Mouse (Mus musculus) liver, embryonic 15.5 days (tissue): ENCODE results near the gene B130006D01Rik. TPM values are rescaled to one million over a fixed set of nuclear protein-coding genes. Genes with fewer than 3 reads are reported as not detected.

Experiments used
- ATAC-seq: fragments of 200-750 bp; cut with Nextera tagmentation; 2 replicates; pipeline ENCODE4 v1.8.0; 2017; ENCODE audit warnings: moderate number of reproducible peaks, mild to moderate bottlenecking, moderate library complexity; ENCODE audit not compliant: insufficient read depth
- H3K27ac ChIP-seq: fragments of 300-500 bp; sonication (generic); replicated peaks from 2 replicates; pipeline ENCODE4 v1.5.1; 2015; ENCODE audit warnings: mild to moderate bottlenecking, inconsistent platforms
- H3K27me3 ChIP-seq: fragments of 300-500 bp; sonication (generic); 2 replicates; pipeline ENCODE4 v1.6.1; 2015; ENCODE audit warnings: mild to moderate bottlenecking, inconsistent platforms
- H3K36me3 ChIP-seq: fragments of 300-500 bp; sonication (generic); replicated peaks from 2 replicates; pipeline ENCODE4 v1.6.1; 2015; ENCODE audit warnings: moderate library complexity, mild to moderate bottlenecking, inconsistent platforms
- H3K4me1 ChIP-seq: fragments of 300-500 bp; sonication (generic); replicated peaks from 2 replicates; pipeline ENCODE4 v1.6.1; 2015; ENCODE audit warnings: inconsistent platforms
- H3K4me2 ChIP-seq: fragments of 300-500 bp; sonication (generic); 2 replicates; pipeline ENCODE4 v1.6.1; 2015; ENCODE audit warnings: moderate library complexity, mild to moderate bottlenecking, inconsistent platforms
- H3K4me3 ChIP-seq: fragments of 300-500 bp; sonication (generic); replicated peaks from 2 replicates; pipeline ENCODE4 v1.5.1; 2015; ENCODE audit warnings: mild to moderate bottlenecking, inconsistent platforms
- H3K9ac ChIP-seq: fragments of 300-500 bp; sonication (generic); 2 replicates; pipeline ENCODE4 v1.6.1; 2015; ENCODE audit warnings: moderate library complexity, mild to moderate bottlenecking, inconsistent platforms
- H3K9me3 ChIP-seq: fragments of 300-500 bp; sonication (generic); replicated peaks from 2 replicates; pipeline ENCODE4 v1.6.1; 2016; ENCODE audit warnings: inconsistent platforms
- WGBS: fragments of 180-500 bp; shearing (Covaris S2); methylation state at CpG from one replicate; pipeline ENCODE4 v1.1.7; 2015; ENCODE audit warnings: mixed read lengths; ENCODE audit not compliant: insufficient replicate concordance; 5-methylcytosine and 5-hydroxymethylcytosine counted together
- polyA plus RNA-seq: library from polyadenylated mRNA; unstranded; fragments of >200 nt; fragmentation: Nextera tagmentation; extraction: Ambion mirVana; gene quantifications from 2 replicates; pipeline ENCODE4 v1.2.1, GENCODE M21; 2015

Gene B130006D01Rik
- polyA plus RNA-seq, 1 experiment from 2014 or later: 0.29 TPM

DNA sequence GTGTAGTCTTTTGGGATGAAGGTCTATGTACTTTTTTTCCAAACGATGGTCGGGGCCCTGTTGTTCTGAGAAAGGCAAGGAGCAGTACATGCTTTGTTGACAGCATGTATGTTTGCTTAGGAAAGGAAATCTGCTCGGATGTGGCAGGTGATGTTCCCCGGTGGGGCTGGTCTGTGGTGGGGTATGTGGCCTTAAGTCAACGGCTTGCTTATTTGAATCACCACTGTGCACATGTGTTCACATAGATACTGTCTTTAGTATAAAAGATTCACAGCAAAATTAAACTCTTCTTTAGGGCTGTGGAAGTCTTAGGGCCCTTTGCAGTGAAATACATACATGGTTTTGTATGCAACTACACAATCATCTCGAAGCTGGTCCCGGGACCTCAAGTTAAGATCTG is 9.0 kb upstream of the B130006D01Rik start:
- H3K4me2 ChIP-seq: peak overlapping the region; percentile 99
- no peak for ATAC-seq
- peaks cover 59% of the 10 kb centered on the region for H3K4me1 ChIP-seq
- H3K27ac ChIP-seq: peak overlapping the region; percentile 94
- H3K27me3 ChIP-seq: no peaks in the 10 kb centered on the region
- no peaks in the 10 kb centered on the region for H3K9me3 ChIP-seq
- peak overlapping the region; percentile 93 for H3K9ac ChIP-seq
- no peaks in the 10 kb centered on the region for H3K36me3 ChIP-seq
- WGBS: 12% methylated on average over 7 of the region's 7 CpGs
- H3K4me3 ChIP-seq: peak overlapping the region; percentile 88

DNA sequence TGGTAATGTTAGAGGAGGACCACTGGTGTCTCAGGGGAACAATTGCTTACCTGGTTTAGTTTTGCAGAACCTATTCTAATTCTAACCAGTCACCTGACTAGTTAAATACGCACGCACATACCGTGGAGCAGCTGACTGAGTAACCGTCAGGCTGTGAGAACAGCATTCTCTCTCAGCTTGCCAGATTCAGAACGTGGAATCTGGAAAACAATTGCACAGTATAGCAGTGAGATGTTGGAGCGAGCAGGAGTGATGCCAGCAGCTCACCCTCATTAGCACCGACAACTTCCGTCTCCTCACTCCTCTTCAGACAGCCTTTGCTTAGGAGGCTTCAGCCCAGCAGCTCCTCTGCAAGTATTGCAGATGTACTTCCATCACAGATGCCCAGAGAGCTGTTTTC is 7.3 kb upstream of the B130006D01Rik start:
- Histone ChIP-seq H3K4me3 (no peak overlapping the region), H3K4me1 (peaks cover 50% of the 10 kb centered on the region), H3K36me3 (no peaks in the 10 kb centered on the region), H3K27me3 (no peaks in the 10 kb centered on the region), H3K9ac (no peak overlapping the region), H3K9me3 (no peaks in the 10 kb centered on the region), H3K27ac (no peak overlapping the region), H3K4me2 (no peak overlapping the region)
- 78% methylated on average over 8 of the region's 8 CpGs for WGBS
- no peak for ATAC-seq

DNA sequence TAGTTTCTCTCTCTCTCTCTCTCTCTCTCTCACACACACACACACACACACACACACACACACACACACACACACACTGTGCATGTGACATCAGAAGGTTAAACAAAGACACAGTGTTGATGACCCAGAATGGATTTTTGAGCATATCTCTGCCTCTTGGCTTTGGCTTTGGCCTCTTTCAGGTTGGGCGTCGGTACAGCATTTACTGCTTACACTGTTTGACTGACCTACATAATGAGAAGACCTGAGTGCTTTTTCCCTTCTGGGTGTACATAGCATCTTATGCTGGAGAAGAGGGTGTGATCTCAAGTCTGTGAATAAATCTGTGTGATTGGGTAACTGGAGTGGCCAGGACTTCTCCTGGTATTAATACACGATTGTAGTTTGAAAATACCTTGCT is 4.0 kb upstream of the B130006D01Rik start:
- H3K4me1 ChIP-seq: peaks cover 28% of the 10 kb centered on the region
- H3K4me2 ChIP-seq: no peak overlapping the region
- no peak overlapping the region for H3K4me3 ChIP-seq
- H3K27ac ChIP-seq: no peak overlapping the region
- H3K27me3 ChIP-seq: no peaks in the 10 kb centered on the region
- WGBS: 75% methylated on average over 3 of the region's 3 CpGs
- no peaks in the 10 kb centered on the region for H3K36me3 ChIP-seq
- no peak for ATAC-seq
- no peaks in the 10 kb centered on the region for H3K9me3 ChIP-seq
- no peak overlapping the region for H3K9ac ChIP-seq

DNA sequence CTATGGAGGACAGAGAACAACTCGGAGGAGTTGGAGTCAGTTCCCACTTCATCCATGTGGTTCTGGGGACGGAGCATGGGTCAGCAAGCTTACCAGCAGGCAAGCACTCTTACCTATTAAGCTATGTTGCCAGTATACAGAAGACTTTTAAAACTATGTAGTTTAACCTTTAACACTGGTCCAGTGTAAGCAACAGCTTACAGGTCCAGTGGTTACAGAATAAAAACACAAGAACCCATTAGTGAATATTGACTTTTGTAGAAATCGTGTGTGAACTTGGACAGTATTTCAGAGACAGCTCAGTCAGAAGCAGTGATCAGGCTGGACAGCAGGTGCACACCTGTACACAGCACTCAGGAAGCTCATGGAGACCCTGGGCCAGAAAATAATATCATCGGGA is 1.1 kb downstream of the B130006D01Rik start:
- ATAC-seq: no peak
- no peaks in the 10 kb centered on the region for H3K9me3 ChIP-seq
- H3K4me3 ChIP-seq: no peak overlapping the region
- H3K36me3 ChIP-seq: no peaks in the 10 kb centered on the region
- no peak overlapping the region for H3K9ac ChIP-seq
- H3K27me3 ChIP-seq: no peaks in the 10 kb centered on the region
- H3K4me2 ChIP-seq: no peak overlapping the region
- H3K27ac ChIP-seq: no peak overlapping the region
- H3K4me1 ChIP-seq: peaks cover 22% of the 10 kb centered on the region
- 75% methylated on average over 4 of the region's 4 CpGs for WGBS

DNA sequence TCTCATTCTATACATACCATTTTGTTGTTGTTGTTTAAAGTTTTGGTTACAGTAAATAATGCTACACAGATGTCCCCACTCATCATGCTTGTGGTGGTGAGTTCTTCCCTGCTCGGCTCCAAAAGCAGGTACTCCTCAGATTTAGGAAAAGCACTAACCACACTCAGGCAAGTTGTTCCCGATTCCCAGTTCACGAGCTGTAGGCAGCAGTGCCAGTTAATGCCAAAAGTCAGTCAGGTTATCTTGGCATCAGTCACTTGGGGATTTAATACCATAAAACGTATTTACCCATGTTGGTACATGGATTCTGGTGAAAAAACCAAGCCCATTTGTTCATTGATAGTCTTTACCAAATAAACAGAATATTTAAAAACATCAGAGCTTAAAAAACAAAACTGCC is 2.8 kb downstream of the B130006D01Rik start:
- Histone ChIP-seq H3K9me3 (no peaks in the 10 kb centered on the region), H3K27me3 (no peaks in the 10 kb centered on the region), H3K36me3 (no peaks in the 10 kb centered on the region), H3K4me3 (no peak overlapping the region), H3K9ac (no peak overlapping the region), H3K27ac (no peak overlapping the region), H3K4me1 (peaks cover 23% of the 10 kb centered on the region), H3K4me2 (no peak overlapping the region)
- 71% methylated on average over 4 of the region's 4 CpGs for WGBS
- no peak for ATAC-seq

DNA sequence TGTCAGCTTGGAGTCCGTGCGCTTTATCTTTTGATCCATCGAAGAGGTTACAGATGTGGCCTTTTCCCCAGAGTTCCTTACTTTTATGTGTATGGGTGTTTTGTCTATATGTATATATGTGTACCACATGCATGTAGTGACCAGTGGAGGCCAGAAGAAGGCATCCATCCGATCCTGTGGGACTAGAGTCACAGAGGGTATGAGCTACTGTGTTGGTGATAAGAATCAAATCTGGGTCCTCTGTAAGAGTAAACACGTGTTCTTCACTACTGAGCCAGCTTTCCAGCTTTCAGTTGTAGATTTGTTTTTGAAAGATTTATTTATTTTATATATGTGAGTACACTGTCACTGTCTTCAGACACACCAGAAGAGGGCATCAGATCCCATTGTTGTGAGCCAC is 4.6 kb downstream of the B130006D01Rik start:
- H3K4me3 ChIP-seq: no peak overlapping the region
- H3K4me1 ChIP-seq: peaks cover 23% of the 10 kb centered on the region
- 59% methylated on average over 5 of the region's 5 CpGs for WGBS
- H3K9ac ChIP-seq: no peak overlapping the region
- no peak overlapping the region for H3K27ac ChIP-seq
- no peaks in the 10 kb centered on the region for H3K27me3 ChIP-seq
- H3K36me3 ChIP-seq: no peaks in the 10 kb centered on the region
- H3K9me3 ChIP-seq: no peaks in the 10 kb centered on the region
- no peak overlapping the region for H3K4me2 ChIP-seq
- ATAC-seq: no peak

DNA sequence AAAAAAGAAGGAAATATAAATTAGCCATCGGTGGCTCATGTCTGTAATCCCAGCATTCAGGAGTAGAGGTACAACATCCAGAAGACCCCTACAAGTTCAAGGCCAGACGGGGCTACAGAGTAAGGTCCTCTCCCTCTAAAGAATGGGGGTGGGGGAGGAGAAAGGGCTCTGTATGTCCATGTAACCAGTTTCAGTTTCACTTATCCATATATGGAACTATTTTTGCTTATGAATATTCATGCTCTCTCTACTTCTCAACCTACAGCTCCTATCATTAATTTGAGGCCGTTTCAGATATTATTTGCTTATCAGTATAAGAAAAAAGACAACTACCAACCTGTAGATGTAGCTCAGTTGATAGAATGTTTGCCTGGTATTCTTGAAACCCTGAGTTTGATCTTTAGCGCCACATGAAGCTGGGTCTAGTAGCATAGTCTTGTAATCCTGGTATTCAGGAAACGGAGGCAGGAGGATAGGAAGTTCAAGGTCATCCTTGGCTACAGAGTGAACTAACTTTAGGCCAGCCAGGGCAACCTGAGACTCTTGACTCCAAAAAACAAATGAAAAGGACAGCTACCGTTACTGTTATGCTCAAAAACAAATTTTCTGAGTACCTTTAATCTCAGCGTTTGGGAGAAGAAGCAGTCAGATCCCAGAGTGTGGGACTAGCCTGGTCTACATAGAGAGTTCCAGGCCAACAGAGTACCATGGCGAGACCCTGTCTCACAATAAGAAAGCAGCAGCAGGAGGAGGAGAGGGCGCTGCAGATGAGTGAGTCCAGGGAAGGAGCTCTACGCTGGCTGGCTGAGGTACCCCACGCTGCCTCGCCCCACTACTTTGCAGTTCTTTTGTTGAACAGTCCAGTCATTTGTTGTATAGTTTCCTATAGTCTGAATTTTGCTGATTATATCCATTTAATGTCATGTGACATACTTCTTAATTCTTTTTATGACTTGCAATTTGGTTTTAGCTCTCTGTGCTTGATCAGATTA is 5.8 kb downstream of the B130006D01Rik start:
- Histone ChIP-seq H3K9ac (no peak overlapping the region), H3K4me3 (no peak overlapping the region), H3K27me3 (no peaks in the 10 kb centered on the region), H3K27ac (no peak overlapping the region), H3K4me2 (peak overlapping the region; percentile 11; the same call in 1 of the 2 replicates), H3K9me3 (no peaks in the 10 kb centered on the region), H3K4me1 (peaks cover 23% of the 10 kb centered on the region), H3K36me3 (no peaks in the 10 kb centered on the region)
- no peak for ATAC-seq
- 68% methylated on average over 12 of the region's 12 CpGs for WGBS

DNA sequence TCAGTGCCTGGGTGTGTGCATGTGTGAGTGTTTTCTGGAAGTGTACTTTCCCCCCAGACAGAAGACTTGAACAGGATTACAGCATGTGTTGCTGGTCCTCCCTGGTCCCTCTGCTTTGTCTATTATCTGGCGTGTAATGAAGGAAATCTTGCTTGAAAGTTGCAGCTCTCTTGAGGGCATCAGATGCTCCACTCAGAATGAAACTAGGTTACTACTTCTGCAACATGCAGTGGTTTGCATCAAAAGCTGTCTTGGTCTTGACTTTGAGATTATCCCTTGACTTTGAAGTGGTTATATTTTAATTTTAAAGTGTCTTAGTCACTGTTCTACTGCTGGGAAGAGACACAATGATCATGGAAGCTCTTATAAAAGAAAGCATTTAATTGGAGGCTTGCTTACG is 11.1 kb downstream of the B130006D01Rik start:
- H3K4me3 ChIP-seq: no peak overlapping the region
- H3K4me1 ChIP-seq: peaks cover 15% of the 10 kb centered on the region
- no peak for ATAC-seq
- H3K9me3 ChIP-seq: no peaks in the 10 kb centered on the region
- WGBS: 71% methylated on average over 2 of the region's 2 CpGs
- no peak overlapping the region for H3K27ac ChIP-seq
- no peaks in the 10 kb centered on the region for H3K36me3 ChIP-seq
- H3K27me3 ChIP-seq: no peaks in the 10 kb centered on the region
- H3K9ac ChIP-seq: no peak overlapping the region
- H3K4me2 ChIP-seq: no peak overlapping the region

DNA sequence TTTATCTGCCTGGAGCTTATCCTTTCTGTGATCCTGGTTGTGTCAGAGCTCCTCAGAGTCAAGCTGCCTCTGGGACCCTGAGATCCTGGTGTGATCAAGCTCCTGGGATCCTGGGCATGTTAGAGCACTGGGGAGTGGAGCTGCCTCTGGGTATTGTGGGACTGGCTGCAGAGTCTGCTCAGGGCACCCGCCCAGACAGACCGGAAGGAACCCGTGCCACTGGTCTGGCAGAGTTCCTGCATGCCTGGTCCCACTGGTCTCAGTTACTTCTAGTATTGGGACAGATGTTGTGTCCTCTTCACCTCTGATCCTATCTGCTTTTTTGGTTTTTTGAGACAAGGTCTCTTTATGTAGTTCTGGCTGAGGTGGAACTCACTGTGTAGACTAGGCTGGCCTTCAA is 14.4 kb downstream of the B130006D01Rik start:
- Histone ChIP-seq H3K4me1 (peaks cover 14% of the 10 kb centered on the region), H3K27ac (no peak overlapping the region; the same call in 1 of the 2 replicates), H3K4me2 (no peak overlapping the region), H3K9ac (no peak overlapping the region), H3K27me3 (no peaks in the 10 kb centered on the region), H3K4me3 (no peak overlapping the region), H3K9me3 (no peaks in the 10 kb centered on the region), H3K36me3 (no peaks in the 10 kb centered on the region)
- ATAC-seq: no peak
- 67% methylated on average over 3 of the region's 3 CpGs for WGBS

DNA sequence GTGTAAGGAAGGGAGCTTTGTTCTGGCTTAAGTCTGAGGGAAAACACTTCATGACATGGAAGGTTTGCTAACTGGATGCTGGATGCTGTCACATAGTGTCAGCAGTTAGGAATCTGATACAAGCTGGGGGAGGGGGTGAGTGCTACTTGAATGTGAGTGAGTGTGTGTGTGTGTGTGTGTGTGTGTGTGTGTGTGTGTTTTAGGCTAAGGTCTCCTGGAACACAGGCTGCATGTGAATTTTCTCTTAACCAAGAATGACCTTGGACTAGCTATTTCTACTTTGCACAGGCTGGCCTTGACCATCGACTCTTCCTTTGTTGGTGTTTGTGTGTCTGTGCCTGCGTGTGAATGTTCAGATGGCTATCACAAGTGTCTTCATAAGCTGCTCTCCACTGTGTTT is 21.1 kb downstream of the B130006D01Rik start:
- peaks cover 8% of the 10 kb centered on the region for H3K4me1 ChIP-seq
- peaks cover 2% of the 10 kb centered on the region; the same call in 1 of the 2 replicates for H3K36me3 ChIP-seq
- no peak for ATAC-seq
- H3K27me3 ChIP-seq: no peaks in the 10 kb centered on the region
- H3K4me3 ChIP-seq: no peak overlapping the region
- no peak overlapping the region for H3K27ac ChIP-seq
- WGBS: 62% methylated on average over 2 of the region's 2 CpGs
- no peak overlapping the region for H3K4me2 ChIP-seq
- H3K9me3 ChIP-seq: no peaks in the 10 kb centered on the region
- no peak overlapping the region for H3K9ac ChIP-seq

DNA sequence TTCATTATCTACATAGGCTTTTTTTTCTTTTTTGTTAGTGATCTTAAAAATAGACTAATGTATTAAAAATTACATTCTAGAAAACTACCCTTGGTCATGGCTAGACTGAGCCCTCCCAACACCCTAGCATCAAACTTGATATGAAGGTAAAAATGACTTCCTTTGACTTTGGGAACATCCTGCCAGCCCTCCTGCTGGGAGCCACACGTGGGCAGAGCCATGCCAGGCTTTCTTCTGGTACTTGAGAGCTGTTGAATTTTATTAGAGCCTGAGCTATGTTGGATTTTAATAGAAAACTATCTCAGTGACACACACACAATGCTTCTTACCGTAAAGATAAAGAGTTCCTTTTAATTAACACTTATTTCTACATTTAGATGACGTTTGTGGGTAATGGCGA is 23.4 kb downstream of the B130006D01Rik start:
- Histone ChIP-seq H3K9me3 (no peaks in the 10 kb centered on the region), H3K4me3 (no peak overlapping the region), H3K9ac (no peak overlapping the region), H3K27ac (no peak overlapping the region), H3K4me2 (no peak overlapping the region), H3K4me1 (peaks cover 19% of the 10 kb centered on the region), H3K36me3 (peaks cover 13% of the 10 kb centered on the region; the same call in 1 of the 2 replicates), H3K27me3 (no peaks in the 10 kb centered on the region)
- 69% methylated on average over 4 of the region's 4 CpGs for WGBS
- no peak for ATAC-seq
